Mouse (Mus musculus) CD4-positive, CD25-positive, alpha-beta regulatory T cell, adult 4 months (primary cell): ENCODE data around the gene Atg3. TPM values are rescaled to one million over a fixed set of nuclear protein-coding genes. Genes with fewer than 3 reads are reported as not detected.

ENCODE experiments used
- ATAC-seq: one replicate; pipeline ENCODE4 v1.8.0; 2017
- polyA plus RNA-seq, 2 experiments: library from polyadenylated mRNA; unstranded; fragments of 100-300 nt; shearing (Covaris generic); gene quantifications; one replicate each; pipeline ENCODE4 v1.2.1; 2017

The Atg3 gene
- polyA plus RNA-seq, 2 experiments from 2014 or later: 11.8 to 17.9 TPM

- no peak for ATAC-seq
Observed at GRCm38 (mm10) chr16:45204859-45205670, 46.5 kb downstream of the Atg3 start.

GRCm38 (mm10) chr16:45222016-45222415 lies 63.4 kb downstream of the Atg3 start:
- no peak for ATAC-seq

GRCm38 (mm10) chr16:45222771-45223170 lies 64.2 kb downstream of the Atg3 start:
- no peak for ATAC-seq

GRCm38 (mm10) chr16:45223648-45224388 lies 65.2 kb downstream of the Atg3 start, which contains the start of gene Btla:
Gene Btla (plus strand): TSS chr16:45224315.
- ATAC-seq: peak; percentile 66

- peak; percentile 48 for ATAC-seq
Observed at GRCm38 (mm10) chr16:45224431-45225008, 65.9 kb downstream of the Atg3 start.

- no peak for ATAC-seq
Observed at GRCm38 (mm10) chr16:45227002-45227401, 68.4 kb downstream of the Atg3 start.

GRCm38 (mm10) chr16:45231296-45231695 lies 72.7 kb downstream of the Atg3 start:
- no peak for ATAC-seq

GRCm38 (mm10) chr16:45233007-45233406 lies 74.4 kb downstream of the Atg3 start:
- no peak for ATAC-seq

Other genes with a start within 250 kb of the Atg3 start
- gene Cd200r3, start 215.1 kb upstream of the Atg3 start, polyA plus RNA-seq: 1 to 10 TPM; 1.4 to 1.8 TPM
- 1 to 10 TPM; 1.4 to 3.5 TPM for gene Ccdc80, start 65.4 kb upstream of the Atg3 start, polyA plus RNA-seq
- 10 to 100 TPM; 38.6 TPM for gene Slc35a5, start 79 bp upstream of the Atg3 start, polyA plus RNA-seq
- gene Btla, start 65.5 kb downstream of the Atg3 start, polyA plus RNA-seq: 10 to 100 TPM; 64.3 to 64.7 TPM